Mouse (Mus musculus) CD4-positive, CD25-positive, alpha-beta regulatory T cell, adult 4 months (primary cell): ENCODE measurements around the gene Vcan. TPM values are rescaled to one million over a fixed set of nuclear protein-coding genes. Genes with fewer than 3 reads are reported as not detected.

Source experiments
- polyA plus RNA-seq, 2 experiments: library from polyadenylated mRNA; unstranded; fragments of 100-300 nt; shearing (Covaris generic); gene quantifications; one replicate each; pipeline ENCODE4 v1.2.1; 2017

Gene Vcan
- polyA plus RNA-seq, 2 experiments from 2014 or later: 0.20 to 1.2 TPM

Other genes starting within 250 kb of the Vcan start
- gene Hapln1, start 202.7 kb downstream of the Vcan start, polyA plus RNA-seq: not detected